Mouse (Mus musculus) embryonic facial prominence, embryonic 13.5 days (tissue): Measurements from ENCODE around the gene Prdm1. TPM values are rescaled to one million over a fixed set of nuclear protein-coding genes. Genes with fewer than 3 reads are reported as not detected.

Source experiments
- ATAC-seq: fragments of 200-750 bp; cut with Nextera tagmentation; 2 replicates; pipeline ENCODE4 v1.8.0; 2017; ENCODE audit warnings: low read depth; ENCODE audit not compliant: insufficient number of reproducible peaks, insufficient read depth, low FRiP score, low TSS enrichment
- H3K27ac ChIP-seq: fragments of 300-500 bp; sonication (generic); 2 replicates; pipeline ENCODE4 v1.5.1; 2015; ENCODE audit warnings: moderate library complexity, mild to moderate bottlenecking, inconsistent platforms
- H3K27me3 ChIP-seq: fragments of 300-500 bp; sonication (generic); 2 replicates; pipeline ENCODE4 v1.6.1; 2015; ENCODE audit warnings: mild to moderate bottlenecking, inconsistent platforms
- H3K36me3 ChIP-seq: fragments of 300-500 bp; sonication (generic); 2 replicates; pipeline ENCODE4 v1.6.1; 2015; ENCODE audit warnings: mild to moderate bottlenecking, inconsistent platforms
- H3K4me1 ChIP-seq: fragments of 300-500 bp; sonication (generic); 2 replicates; pipeline ENCODE4 v1.6.1; 2015; ENCODE audit warnings: inconsistent platforms
- H3K4me2 ChIP-seq: fragments of 300-500 bp; sonication (generic); 2 replicates; pipeline ENCODE4 v1.6.1; 2015; ENCODE audit warnings: moderate library complexity, mild to moderate bottlenecking, inconsistent platforms
- H3K4me3 ChIP-seq: fragments of 300-500 bp; sonication (generic); 2 replicates; pipeline ENCODE4 v1.5.1; 2015; ENCODE audit warnings: mild to moderate bottlenecking, inconsistent platforms
- H3K9ac ChIP-seq: fragments of 300-500 bp; sonication (generic); 2 replicates; pipeline ENCODE4 v1.6.1; 2015; ENCODE audit warnings: mild to moderate bottlenecking, inconsistent platforms
- H3K9me3 ChIP-seq: fragments of 300-500 bp; sonication (generic); 2 replicates; pipeline ENCODE4 v1.6.1; 2016; ENCODE audit warnings: inconsistent platforms
- WGBS: fragments of 180-500 bp; shearing (Covaris S2); methylation state at CpG from one replicate; pipeline ENCODE4 v1.1.7; 2015; ENCODE audit warnings: mixed read lengths; 5-methylcytosine and 5-hydroxymethylcytosine counted together
- polyA plus RNA-seq: library from polyadenylated mRNA; unstranded; fragments of >200 nt; fragmentation: Nextera tagmentation; extraction: Ambion mirVana; gene quantifications from 2 replicates; pipeline ENCODE4 v1.2.1, GENCODE M21; 2015

The Prdm1 gene
- polyA plus RNA-seq, 1 experiment from 2014 or later, result 7.0 TPM

DNA sequence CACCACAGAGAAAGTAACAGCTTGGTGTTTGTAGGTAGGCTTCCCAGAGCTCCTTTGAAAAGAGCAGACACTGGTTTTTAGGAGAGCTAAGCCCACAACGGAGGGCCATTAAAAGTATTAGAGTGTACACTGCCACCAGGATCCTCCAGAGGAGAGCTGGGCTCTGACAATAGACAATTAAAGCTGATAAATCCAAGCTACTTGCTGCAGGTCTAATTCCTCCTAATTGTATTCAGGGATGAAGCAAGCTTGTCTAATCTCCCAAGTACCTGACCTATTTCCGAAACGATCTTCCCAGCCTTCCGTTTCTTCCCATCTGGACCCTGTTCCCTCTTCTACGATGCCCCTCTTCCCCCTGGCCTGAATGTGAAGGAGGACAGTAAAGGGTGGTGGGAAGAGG is 63.7 kb downstream of the Prdm1 start:
- Histone ChIP-seq H3K4me1 (peaks cover 9% of the 10 kb centered on the region), H3K4me2 (no peak overlapping the region), H3K36me3 (no peaks in the 10 kb centered on the region), H3K27ac (no peak overlapping the region), H3K27me3 (peaks cover 49% of the 10 kb centered on the region), H3K9ac (no peak overlapping the region), H3K9me3 (no peaks in the 10 kb centered on the region), H3K4me3 (no peak overlapping the region)
- no peak for ATAC-seq
- WGBS, result 59% methylated on average over 5 of the region's 5 CpGs

DNA sequence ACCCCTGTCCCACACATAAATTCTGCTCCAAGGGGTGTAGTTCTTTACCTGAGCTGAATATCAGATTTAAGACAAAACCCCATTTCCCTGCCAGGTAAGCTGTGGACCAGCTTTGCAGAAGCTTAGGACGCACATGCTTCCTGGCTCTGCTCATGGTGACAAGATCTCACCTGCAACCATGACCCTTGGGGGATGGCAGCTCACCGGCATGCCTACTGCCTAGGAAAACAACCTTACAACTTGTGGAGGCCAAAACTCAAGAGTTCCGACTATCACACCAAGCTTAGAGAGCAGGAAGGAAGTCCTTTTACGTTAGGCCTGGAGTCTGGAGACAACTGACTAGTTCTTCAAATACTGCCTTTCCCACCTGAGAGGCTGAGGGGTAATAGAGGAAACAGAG is 64.4 kb downstream of the Prdm1 start:
- ATAC-seq, result no peak
- H3K9me3 ChIP-seq, result no peaks in the 10 kb centered on the region
- no peak overlapping the region for H3K4me3 ChIP-seq
- H3K27ac ChIP-seq, result no peak overlapping the region
- H3K27me3 ChIP-seq, result peaks cover 54% of the 10 kb centered on the region
- H3K36me3 ChIP-seq, result no peaks in the 10 kb centered on the region
- H3K4me2 ChIP-seq, result no peak overlapping the region
- peaks cover 14% of the 10 kb centered on the region for H3K4me1 ChIP-seq
- WGBS, result 80% methylated on average over 4 of the region's 4 CpGs
- no peak overlapping the region for H3K9ac ChIP-seq

DNA sequence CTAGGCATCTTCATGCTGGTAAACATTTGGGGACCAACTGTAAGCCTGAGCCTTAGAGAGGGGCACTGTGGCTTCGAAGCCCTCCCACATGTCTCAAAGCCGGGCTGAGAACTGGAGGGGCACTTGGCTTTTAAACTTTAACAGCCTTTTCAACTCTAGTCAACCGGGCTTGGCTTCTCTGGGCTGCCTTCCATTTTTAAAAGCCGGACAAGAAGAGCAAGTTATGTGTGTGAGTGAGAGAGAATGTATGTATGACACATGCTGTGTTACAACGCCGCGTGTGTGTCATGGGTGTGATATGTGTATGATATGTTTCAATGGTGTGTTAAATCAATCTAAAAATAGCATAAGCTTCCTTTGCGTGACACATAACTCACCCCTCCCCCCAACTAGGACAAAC is 66.0 kb downstream of the Prdm1 start:
- WGBS, result 75% methylated on average over 8 of the region's 8 CpGs
- H3K4me2 ChIP-seq, result no peak overlapping the region
- H3K9ac ChIP-seq, result no peak overlapping the region
- no peaks in the 10 kb centered on the region for H3K36me3 ChIP-seq
- no peak overlapping the region for H3K27ac ChIP-seq
- no peak overlapping the region for H3K4me3 ChIP-seq
- no peaks in the 10 kb centered on the region for H3K9me3 ChIP-seq
- no peak for ATAC-seq
- peaks cover 19% of the 10 kb centered on the region for H3K4me1 ChIP-seq
- peaks cover 61% of the 10 kb centered on the region for H3K27me3 ChIP-seq

DNA sequence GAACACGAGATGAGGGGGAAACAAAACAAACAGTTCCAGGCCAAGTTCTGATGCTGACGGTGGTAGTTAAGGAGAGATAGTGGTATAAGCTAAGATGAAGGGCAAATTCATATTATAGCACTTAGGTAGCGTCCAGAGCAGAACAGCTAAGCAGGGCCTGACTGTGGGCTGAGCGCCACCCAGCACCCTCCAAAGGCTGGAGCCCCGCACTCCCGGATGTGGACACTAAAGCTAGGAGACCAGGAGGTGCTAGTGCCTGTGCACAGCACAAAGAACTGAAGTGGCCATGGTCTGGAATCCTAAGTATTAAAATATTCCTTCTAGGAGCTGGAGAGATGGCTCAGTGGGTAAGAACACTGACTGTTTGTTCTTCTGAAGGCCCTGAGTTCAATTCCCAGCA is 67.2 kb downstream of the Prdm1 start:
- Histone ChIP-seq H3K4me3 (no peak overlapping the region), H3K27me3 (peaks cover 62% of the 10 kb centered on the region), H3K4me2 (no peak overlapping the region), H3K9me3 (no peaks in the 10 kb centered on the region), H3K9ac (no peak overlapping the region), H3K27ac (no peak overlapping the region), H3K36me3 (no peaks in the 10 kb centered on the region), H3K4me1 (peaks cover 30% of the 10 kb centered on the region)
- 83% methylated on average over 6 of the region's 6 CpGs for WGBS
- no peak for ATAC-seq

DNA sequence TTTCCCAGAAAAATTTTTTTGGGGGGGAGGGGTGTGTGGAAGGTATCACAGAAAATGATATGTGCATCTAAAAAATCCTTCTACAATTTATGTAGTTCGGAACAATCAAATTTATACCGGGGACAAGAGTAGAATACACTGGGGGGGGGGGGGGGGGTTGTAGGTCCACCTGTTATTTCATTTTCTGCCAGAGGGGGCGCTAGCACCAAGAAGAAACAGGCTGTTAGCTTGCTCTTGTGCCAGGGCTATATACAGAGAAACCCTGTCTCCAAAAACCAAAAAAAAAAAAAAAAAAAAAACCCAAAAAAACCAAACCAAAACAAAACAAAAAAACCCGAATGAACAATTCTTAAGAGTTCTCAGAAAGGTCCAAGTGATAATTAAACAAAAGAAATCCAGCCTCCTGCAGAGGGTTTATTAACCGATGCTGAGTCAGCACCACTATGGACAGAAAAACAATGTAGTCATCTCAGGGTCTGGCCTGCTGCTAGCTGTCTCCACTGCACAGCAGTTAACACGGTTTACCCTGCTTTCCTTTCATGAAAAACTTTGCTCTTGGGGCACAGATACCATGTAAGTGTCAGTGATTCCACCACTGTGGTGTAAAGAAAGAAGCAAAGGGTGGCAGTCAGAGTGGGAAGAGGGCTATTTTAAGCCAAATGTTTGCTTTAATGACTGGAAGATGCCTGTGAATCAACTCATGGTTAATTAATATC is 68.0 kb downstream of the Prdm1 start:
- ATAC-seq, result no peak
- H3K9ac ChIP-seq, result no peak overlapping the region

DNA sequence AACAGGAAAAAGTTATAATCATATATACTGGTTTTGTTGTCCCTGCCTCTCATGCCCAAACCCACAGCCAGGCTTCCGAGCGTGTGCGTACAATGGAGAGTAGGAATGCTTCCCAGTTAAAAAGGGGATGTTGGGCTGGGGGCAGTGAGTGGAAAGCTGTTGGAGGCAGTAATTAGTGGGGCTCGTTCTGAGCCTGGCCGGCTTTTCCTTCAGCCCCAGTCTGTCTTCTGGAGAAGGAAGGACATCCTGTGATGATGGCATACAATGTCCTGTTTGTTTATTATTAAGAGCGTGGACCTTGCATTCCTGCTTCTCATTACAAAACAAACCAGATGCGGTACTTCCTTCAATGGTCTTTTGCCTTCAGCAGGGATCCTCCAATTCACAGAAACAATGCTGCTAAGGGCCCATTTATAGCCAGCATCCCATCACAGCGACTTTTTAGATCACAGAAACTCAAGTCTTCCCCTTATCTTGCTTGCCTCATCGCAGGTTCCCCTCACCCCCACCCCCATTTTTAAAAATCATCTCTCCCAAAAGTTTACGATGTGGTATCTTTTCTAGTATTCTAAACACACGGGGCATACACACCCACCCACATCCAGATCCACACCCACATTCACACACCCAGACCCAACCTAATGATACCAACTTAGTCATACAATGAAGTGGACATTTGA is 68.8 kb downstream of the Prdm1 start:
- no peaks in the 10 kb centered on the region for H3K9me3 ChIP-seq
- 6% methylated on average over 11 of the region's 11 CpGs for WGBS
- no peak overlapping the region; the same call in 1 of the 2 replicates for H3K27ac ChIP-seq
- H3K36me3 ChIP-seq, result no peaks in the 10 kb centered on the region
- peaks cover 55% of the 10 kb centered on the region for H3K27me3 ChIP-seq
- 0 out of 2 replicates have a peak overlapping the region, but pooled peaks have one; percentile 27 for H3K9ac ChIP-seq
- no peak for ATAC-seq
- H3K4me2 ChIP-seq, result peak overlapping the region; percentile 97
- H3K4me3 ChIP-seq, result peak overlapping the region; percentile 60
- peaks cover 23% of the 10 kb centered on the region for H3K4me1 ChIP-seq

More for the DNA sequence above, 68.0 kb downstream of the Prdm1 start:
- Histone ChIP-seq H3K9me3 (no peaks in the 10 kb centered on the region), H3K27ac (no peak overlapping the region), H3K4me2 (no peak overlapping the region), H3K4me3 (no peak overlapping the region), H3K27me3 (peaks cover 63% of the 10 kb centered on the region), H3K36me3 (no peaks in the 10 kb centered on the region), H3K4me1 (peaks cover 26% of the 10 kb centered on the region)
- WGBS, result 14% methylated on average over 6 of the region's 6 CpGs

DNA sequence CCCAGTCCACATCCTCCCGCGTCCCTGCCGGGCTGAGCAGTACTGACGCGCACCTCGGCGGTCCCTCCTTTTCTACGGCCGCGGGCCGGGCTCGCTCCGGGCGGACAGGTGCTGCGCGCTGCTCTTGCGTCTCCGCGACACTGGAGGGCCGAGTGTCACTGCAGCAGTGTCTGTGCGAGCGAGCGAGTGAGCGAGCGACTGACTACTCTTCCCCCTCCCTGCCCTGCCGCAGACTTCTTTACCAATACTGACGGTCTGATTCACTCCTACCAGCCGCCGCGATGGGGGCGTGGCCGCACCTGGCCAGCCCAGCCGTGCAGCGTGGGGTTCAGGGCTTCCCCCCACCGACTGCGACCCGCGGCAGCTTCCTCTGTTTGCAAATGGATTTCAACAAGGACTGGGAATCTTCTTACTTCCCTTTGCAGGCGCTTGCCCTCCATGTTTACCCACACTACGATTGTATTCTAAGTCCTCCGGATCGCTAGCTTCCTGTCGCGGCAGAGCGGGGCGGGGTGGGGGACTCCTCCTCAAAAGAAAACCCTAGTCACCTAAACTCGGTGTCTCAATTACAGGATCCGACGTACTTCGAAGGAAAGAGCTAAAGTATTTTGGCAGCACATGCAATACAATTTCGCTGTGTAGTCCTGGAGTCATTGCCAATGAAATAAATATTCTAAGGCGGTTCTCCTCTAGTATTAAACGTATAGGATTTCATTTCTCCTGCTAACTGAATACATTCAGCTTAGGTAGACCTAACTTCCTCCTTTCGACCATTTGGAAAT is 69.6 kb downstream of the Prdm1 start:
- peak overlapping the region; percentile 68 for H3K27ac ChIP-seq

DNA sequence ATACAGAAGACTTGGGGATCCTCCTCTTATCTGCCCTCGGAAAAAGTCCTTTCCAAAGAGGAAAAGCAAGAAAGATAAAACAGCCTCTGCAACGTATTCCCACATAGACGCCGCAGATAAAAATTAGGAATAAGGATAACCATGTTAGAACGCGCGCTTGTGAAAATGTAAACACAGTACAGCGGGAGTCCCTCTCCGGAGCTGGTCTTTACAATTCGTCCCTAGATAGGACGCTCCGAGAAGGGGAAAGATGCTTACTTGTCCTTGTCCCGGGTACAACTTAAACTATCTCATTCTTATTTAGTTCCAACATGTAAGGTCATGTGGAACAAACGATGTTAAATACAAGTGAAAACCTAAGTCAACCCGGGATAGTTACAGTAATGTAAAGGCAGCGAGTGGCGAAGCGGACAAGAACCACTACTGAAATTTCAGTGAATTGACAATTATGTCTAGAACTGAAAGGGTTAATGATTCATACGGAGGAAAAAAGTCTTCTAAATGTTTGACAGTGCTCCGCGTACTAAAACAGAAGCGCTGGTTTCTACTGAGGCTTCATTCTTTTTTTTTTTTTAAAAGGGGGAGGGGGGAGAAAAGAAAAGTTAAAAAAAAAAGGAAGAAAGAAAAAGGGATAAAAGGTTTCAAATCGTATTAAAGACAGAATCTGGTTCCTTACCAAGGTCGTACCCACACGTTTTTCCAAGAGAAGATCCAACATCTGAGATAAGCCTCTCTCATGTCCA is 70.3 kb downstream of the Prdm1 start:
- H3K27ac ChIP-seq, result peak overlapping the region; percentile 68
- ATAC-seq, result no peak
- H3K4me2 ChIP-seq, result peak overlapping the region; percentile 97
- H3K27me3 ChIP-seq, result peaks cover 41% of the 10 kb centered on the region
- peak overlapping the region; percentile 60 for H3K4me3 ChIP-seq
- H3K4me1 ChIP-seq, result peaks cover 23% of the 10 kb centered on the region
- peak overlapping the region; percentile 70 for H3K9ac ChIP-seq
- under 1% methylated on average over 25 of the region's 25 CpGs for WGBS
- no peaks in the 10 kb centered on the region for H3K36me3 ChIP-seq
- no peaks in the 10 kb centered on the region for H3K9me3 ChIP-seq

More for the DNA sequence above, 69.6 kb downstream of the Prdm1 start:
- Histone ChIP-seq H3K36me3 (no peaks in the 10 kb centered on the region), H3K9me3 (no peaks in the 10 kb centered on the region), H3K4me3 (peak overlapping the region; percentile 60), H3K9ac (peak overlapping the region; percentile 70), H3K4me2 (peak overlapping the region; percentile 97), H3K4me1 (peaks cover 23% of the 10 kb centered on the region), H3K27me3 (peaks cover 48% of the 10 kb centered on the region)
- peak; percentile 71 for ATAC-seq
- WGBS, result under 1% methylated on average over 54 of the region's 54 CpGs

DNA sequence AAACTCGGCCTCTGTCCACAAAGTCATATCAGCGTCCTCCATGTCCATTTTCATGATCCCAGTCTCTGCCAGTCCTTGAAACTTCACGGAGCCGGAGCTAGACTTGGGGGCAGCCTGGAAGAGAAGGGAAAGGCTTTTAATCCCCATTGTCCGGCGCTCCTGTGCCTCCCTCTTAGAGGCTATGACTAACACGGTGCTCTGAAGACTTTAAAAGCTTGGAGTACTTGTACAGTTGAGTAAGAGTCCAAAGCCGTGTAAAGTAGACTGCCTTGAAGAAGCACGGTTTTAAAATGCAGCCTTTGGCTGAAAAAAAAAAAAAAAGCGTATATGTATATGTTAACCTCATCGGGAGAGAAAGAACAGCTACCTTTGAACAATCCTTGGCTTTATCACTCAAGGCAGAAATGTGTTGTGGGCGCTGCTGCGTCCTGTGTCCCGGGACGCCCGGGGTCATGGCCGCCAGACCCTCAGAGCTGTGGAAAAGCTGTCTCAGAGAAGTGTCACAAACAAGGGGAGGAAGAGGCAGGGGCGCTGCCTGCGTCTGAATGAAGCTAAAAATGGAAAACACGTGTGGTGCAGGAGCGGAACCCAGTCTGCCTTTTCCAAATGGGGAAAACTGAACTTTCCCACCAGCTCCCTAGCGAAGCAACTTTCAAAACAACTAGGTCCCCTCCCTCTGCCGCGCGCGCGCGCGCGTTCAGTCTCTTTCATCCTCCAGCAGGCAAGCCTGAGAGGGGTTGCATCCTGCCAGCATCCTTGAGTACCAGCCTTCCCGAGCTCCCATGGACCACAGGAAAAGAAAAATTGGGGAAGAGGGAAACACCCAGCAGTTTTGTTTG is 71.3 kb downstream of the Prdm1 start:
- Histone ChIP-seq H3K4me1 (peaks cover 23% of the 10 kb centered on the region), H3K36me3 (no peaks in the 10 kb centered on the region), H3K4me2 (peak overlapping the region; percentile 97), H3K9me3 (no peaks in the 10 kb centered on the region), H3K9ac (peak overlapping the region; percentile 58), H3K4me3 (peak overlapping the region; percentile 60), H3K27me3 (peaks cover 41% of the 10 kb centered on the region), H3K27ac (peak overlapping the region; percentile 33)
- no peak for ATAC-seq
- WGBS, result under 1% methylated on average over 31 of the region's 31 CpGs

DNA sequence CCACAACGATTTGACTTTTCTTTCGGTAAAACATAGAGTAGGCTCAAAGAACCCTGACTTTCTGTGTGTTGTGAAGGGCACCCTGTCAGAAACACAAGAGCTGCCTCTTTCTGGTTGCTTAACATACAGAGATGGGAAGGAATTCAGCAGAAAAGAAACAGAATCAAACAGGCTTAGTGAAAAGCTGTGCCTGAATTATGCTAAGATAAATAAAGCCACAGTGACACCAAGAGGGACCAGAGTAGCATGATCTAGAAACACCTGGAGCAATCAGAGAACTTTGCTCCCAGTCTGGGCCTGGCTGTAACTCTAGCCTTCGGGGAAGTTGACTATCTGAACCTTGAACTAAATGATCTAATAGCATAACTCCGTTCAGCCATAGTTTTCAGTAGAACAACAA is 73.5 kb downstream of the Prdm1 start:
- Histone ChIP-seq H3K4me2 (peak overlapping the region; percentile 97), H3K4me1 (peaks cover 23% of the 10 kb centered on the region), H3K27ac (no peak overlapping the region), H3K36me3 (no peaks in the 10 kb centered on the region), H3K4me3 (peak overlapping the region; percentile 60), H3K9me3 (no peaks in the 10 kb centered on the region), H3K27me3 (peaks cover 41% of the 10 kb centered on the region), H3K9ac (0 out of 2 replicates have a peak overlapping the region, but pooled peaks have one; percentile 11)
- ATAC-seq, result no peak
- 47% methylated on average over 4 of the region's 4 CpGs for WGBS
